Mouse (Mus musculus): ENCODE data around the gene Ppp2r5a. TPM values are rescaled to one million over a fixed set of nuclear protein-coding genes. Genes with fewer than 3 reads are reported as not detected.

The Ppp2r5a gene
- polyA plus RNA-seq, 1 experiment = 44.2 TPM

GRCm38 (mm10) chr1:191340530-191340929 lies 62.5 kb downstream of the Ppp2r5a start:
- no peak for DNase-seq (ENCODE audit: low read depth, low spot score)
- WGBS = 85% methylated on average over 4 of the region's 4 CpGs

- no peak for DNase-seq (ENCODE audit: low read depth, low spot score)
- 91% methylated on average over 2 of the region's 2 CpGs for WGBS
Measured at GRCm38 (mm10) chr1:191339876-191340275, 63.2 kb downstream of the Ppp2r5a start.

- 72% methylated on average over 5 of the region's 5 CpGs for WGBS
- DNase-seq (ENCODE audit: low read depth, low spot score) = no peak
Measured at GRCm38 (mm10) chr1:191334500-191334899, 68.6 kb downstream of the Ppp2r5a start.

GRCm38 (mm10) chr1:191330356-191330755 lies 72.7 kb downstream of the Ppp2r5a start:
- WGBS = 92% methylated on average over 4 of the region's 4 CpGs
- DNase-seq (ENCODE audit: low read depth, low spot score) = no peak

GRCm38 (mm10) chr1:191328019-191328441 lies 75.0 kb downstream of the Ppp2r5a start:
- DNase-seq (ENCODE audit: low read depth, low spot score) = no peak
- 34% methylated on average over 8 of the region's 8 CpGs for WGBS

- WGBS = 69% methylated on average over 8 of the region's 8 CpGs
- no peak for DNase-seq (ENCODE audit: low read depth, low spot score)
Measured at GRCm38 (mm10) chr1:191327258-191327657, 75.8 kb downstream of the Ppp2r5a start.

- WGBS = 1% methylated on average over 35 of the region's 35 CpGs
- DNase-seq (ENCODE audit: low read depth, low spot score) = no peak
Measured at GRCm38 (mm10) chr1:191326233-191326882, 76.7 kb downstream of the Ppp2r5a start.

GRCm38 (mm10) chr1:191325726-191326232 lies 77.3 kb downstream of the Ppp2r5a start, which contains the start of gene Tmem206:
Tmem206 (plus strand) TSS chr1:191325912.
- DNase-seq (ENCODE audit: low read depth, low spot score) = peak; percentile 84
- WGBS = under 1% methylated on average over 41 of the region's 42 CpGs

GRCm38 (mm10) chr1:191324733-191325590 lies 78.1 kb downstream of the Ppp2r5a start:
- WGBS = 85% methylated on average over 7 of the region's 7 CpGs
- DNase-seq (ENCODE audit: low read depth, low spot score) = no peak

- WGBS = 92% methylated on average over 3 of the region's 3 CpGs
- DNase-seq (ENCODE audit: low read depth, low spot score) = no peak
Measured at GRCm38 (mm10) chr1:191323381-191323780, 79.7 kb downstream of the Ppp2r5a start.

GRCm38 (mm10) chr1:191318686-191319085 lies 84.4 kb downstream of the Ppp2r5a start:
- WGBS = 23% methylated on average over 5 of the region's 5 CpGs
- DNase-seq (ENCODE audit: low read depth, low spot score) = no peak

- WGBS = 1% methylated on average over 45 of the region's 54 CpGs
- DNase-seq (ENCODE audit: low read depth, low spot score) = no peak
Measured at GRCm38 (mm10) chr1:191317591-191318196, 85.4 kb downstream of the Ppp2r5a start, which contains the start of gene Nenf. Nenf (minus strand) TSS chr1:191318194.

GRCm38 (mm10) chr1:191316818-191317217 lies 86.3 kb downstream of the Ppp2r5a start:
- DNase-seq (ENCODE audit: low read depth, low spot score) = no peak
- 63% methylated on average over 8 of the region's 8 CpGs for WGBS

GRCm38 (mm10) chr1:191313926-191314325 lies 89.1 kb downstream of the Ppp2r5a start:
- DNase-seq (ENCODE audit: low read depth, low spot score) = no peak

GRCm38 (mm10) chr1:191313158-191313557 lies 89.9 kb downstream of the Ppp2r5a start:
- DNase-seq (ENCODE audit: low read depth, low spot score) = no peak
- WGBS = 63% methylated on average over 6 of the region's 6 CpGs

More at GRCm38 (mm10) chr1:191313926-191314325, 89.1 kb downstream of the Ppp2r5a start:
- WGBS = 59% methylated on average over 4 of the region's 4 CpGs

GRCm38 (mm10) chr1:191312513-191312941 lies 90.5 kb downstream of the Ppp2r5a start:
- DNase-seq (ENCODE audit: low read depth, low spot score) = peak; percentile 76
- 0% methylated on average over 14 of the region's 14 CpGs for WGBS

GRCm38 (mm10) chr1:191311296-191311898 lies 91.7 kb downstream of the Ppp2r5a start:
- 74% methylated on average over 4 of the region's 4 CpGs for WGBS
- no peak for DNase-seq (ENCODE audit: low read depth, low spot score)

- no peak for DNase-seq (ENCODE audit: low read depth, low spot score)
- WGBS = 83% methylated on average over 9 of the region's 9 CpGs
Measured at GRCm38 (mm10) chr1:191307766-191308455, 95.2 kb downstream of the Ppp2r5a start.

- DNase-seq (ENCODE audit: low read depth, low spot score) = no peak
- WGBS = 90% methylated on average over 9 of the region's 9 CpGs
Measured at GRCm38 (mm10) chr1:191306316-191306715, 96.8 kb downstream of the Ppp2r5a start.
